Comparison of ENCODE assay signal across 9 mouse cellular contexts in genomic region chr14:46564998-46565397, GRCm38 (mm10).
DNase-seq lines count a peak whose midpoint lies in the region; ATAC-seq and TF ChIP-seq lines count a peak whose summit lies in the region.
"Had no signal": no experiment of that assay in that cellular context is flagged by ENCODE, and none has a peak within 500 bp of the region (broad histone marks: within the 10 kb centered on the region; RNA-seq: fewer than 3 reads in every experiment).

No protein-coding gene starts in this region.

- no peaks in the 10 kb centered on the region for H3K4me1 ChIP-seq in thymus, adult 2 months (replicated peaks; ENCODE audit: control insufficient read depth, insufficient read depth, low read length)
- peaks cover 9% of the 10 kb centered on the region for H3K4me1 ChIP-seq in limb, embryonic 14.5 days (ENCODE audit: control insufficient read depth, insufficient read depth, low read length)

- no peak for TF ChIP-seq POLR2A in thymus, adult 2 months (IDR thresholded peaks at IDR 0.05; ENCODE audit: control insufficient read depth, extremely low read depth, insufficient read depth, low read length, poor library complexity)
- no peak for TF ChIP-seq POLR2A in limb, embryonic 14.5 days (IDR thresholded peaks at IDR 0.05; ENCODE audit: borderline replicate concordance, extremely low read depth, insufficient read depth, insufficient read length)

- H3K9ac ChIP-seq in limb, embryonic 14.5 days (ENCODE audit: low read depth, low read length, severe bottlenecking), result no peak overlapping the region

- H3K27ac ChIP-seq in thymus, adult 2 months (ENCODE audit: control insufficient read depth, insufficient read depth, low read length), result no peak overlapping the region
- no peak overlapping the region for H3K27ac ChIP-seq in limb, embryonic 14.5 days (replicated peaks; ENCODE audit: low read depth, low read length)

- no peak for TF ChIP-seq CTCF in thymus, adult 2 months (IDR thresholded peaks at IDR 0.05; ENCODE audit: borderline replicate concordance, control insufficient read depth, extremely low read depth, insufficient read depth, low read length, poor library complexity)

- DNase-seq in adrenal gland, adult (ENCODE audit: inconsistent age in 2 of 2, low spot score in 1 of 2), result peak; percentile 30 to 77
- no peak for DNase-seq in adrenal gland, postnatal 4 days (ENCODE audit: low spot score in 2 of 2)
- DNase-seq in thymus, postnatal 14 days, result peak; percentile 10
- DNase-seq in thymus, adult 2 months, result no peak
- peak; percentile 30 to 52 for DNase-seq in kidney, adult 8-10 months
- DNase-seq in limb, embryonic 14.5 days (ENCODE audit: low spot score), result peak; percentile 63
- DNase-seq in right cerebral cortex, adult 2 months (ENCODE audit: low spot score in 2 of 2), result peak; percentile 59 to 61

- peak; percentile 84 for ATAC-seq in erythroblast, adult 5-6 weeks (replicated peaks; ENCODE audit: low FRiP score, poor library complexity, severe bottlenecking)
- ATAC-seq in limb, embryonic 14.5 days (ENCODE audit: low FRiP score, low read depth), result no peak

- no peaks in the 10 kb centered on the region for H3K9me3 ChIP-seq in limb, embryonic 14.5 days (ENCODE audit: control insufficient read depth, low read length)

- H3K27me3 ChIP-seq in thymus, adult 2 months (ENCODE audit: control insufficient read depth, insufficient read depth, low read length), result no peaks in the 10 kb centered on the region
- no peaks in the 10 kb centered on the region for H3K27me3 ChIP-seq in limb, embryonic 14.5 days (ENCODE audit: control insufficient read depth, insufficient read depth, low read length)

- H3K4me2 ChIP-seq in limb, embryonic 14.5 days (replicated peaks; ENCODE audit: low read depth, low read length, severe bottlenecking), result no peak overlapping the region

- WGBS in thymus, adult 2 months, result 18% methylated on average over 3 of the region's 3 CpGs
- 22% methylated on average over 3 of the region's 3 CpGs for WGBS in limb, embryonic 14.5 days

- H3K36me3 ChIP-seq in thymus, adult 2 months (ENCODE audit: control insufficient read depth, insufficient read depth, low read length), result no peaks in the 10 kb centered on the region
- H3K36me3 ChIP-seq in limb, embryonic 14.5 days (ENCODE audit: control insufficient read depth, insufficient read depth, low read length), result no peaks in the 10 kb centered on the region

- no peak overlapping the region for H3K4me3 ChIP-seq in thymus, adult 2 months (ENCODE audit: control insufficient read depth, insufficient read depth, low read length)
- no peak overlapping the region for H3K4me3 ChIP-seq in limb, embryonic 14.5 days (replicated peaks; ENCODE audit: low read length)
- H3K4me3 ChIP-seq: myocyte had no signal

Comparison
In these comparisons a context has a peak if more than half of its experiments do, and no peak if none do; other contexts are left out.
1. DNase-seq: peak in adrenal gland, adult (2 of 2), thymus, postnatal 14 days (single experiment), kidney, adult 8-10 months (2 of 2), limb, embryonic 14.5 days (single experiment) and right cerebral cortex, adult 2 months (2 of 2); none in adrenal gland, postnatal 4 days (0 of 2) and thymus, adult 2 months (single experiment).